Mouse (Mus musculus) cerebellum, postnatal 4 days (tissue): ENCODE measurements around the gene Zscan4d.
"Not testable (repeated sequence)": the region's sequence is repeated elsewhere in the genome, so short reads cannot be mapped to it uniquely, and the experiment has no call there.

Experiments
- DNase-seq, 2 experiments: peaks; one replicate each; pipeline ENCODE4 v3.0.0; 2022; ENCODE audit warnings: low spot score in 2 of 2, mixed read lengths in 1 of 2

Zscan4d gene

GRCm38 (mm10) chr7:11166059-11166458 lies at the start of gene Zscan4d:
Gene Zscan4d, minus strand, starts transcription at chr7:11166159.
- DNase-seq = not testable (repeated sequence)

- not testable (repeated sequence) for DNase-seq
Measured at GRCm38 (mm10) chr7:11158036-11158435, 7.9 kb downstream of the Zscan4d start.
